Mouse (Mus musculus) limb, embryonic 15.5 days (tissue): ENCODE data around the gene Wdr63. TPM values are rescaled to one million over a fixed set of nuclear protein-coding genes. Genes with fewer than 3 reads are reported as not detected.
A peak's percentile ranks its signal among the peaks of the same experiment; 100 is the strongest.

Experiments
- ATAC-seq: fragments of 200-750 bp; cut with Nextera tagmentation; 2 replicates; pipeline ENCODE4 v1.8.0; 2017; ENCODE audit warnings: low read depth, moderate TSS enrichment; ENCODE audit not compliant: insufficient number of reproducible peaks, low FRiP score, low TSS enrichment
- H3K27ac ChIP-seq: fragments of 300-500 bp; sonication (generic); 2 replicates; pipeline ENCODE4 v1.5.1; 2015; ENCODE audit warnings: moderate library complexity, mild to moderate bottlenecking, inconsistent platforms
- H3K27me3 ChIP-seq: fragments of 300-500 bp; sonication (generic); 2 replicates; pipeline ENCODE4 v1.6.1; 2015; ENCODE audit warnings: inconsistent platforms
- H3K36me3 ChIP-seq: fragments of 300-500 bp; sonication (generic); 2 replicates; pipeline ENCODE4 v1.6.1; 2015; ENCODE audit warnings: inconsistent platforms
- H3K4me1 ChIP-seq: fragments of 300-500 bp; sonication (generic); 2 replicates; pipeline ENCODE4 v1.6.1; 2015; ENCODE audit warnings: inconsistent platforms
- H3K4me2 ChIP-seq: fragments of 300-500 bp; sonication (generic); 2 replicates; pipeline ENCODE4 v1.6.1; 2015; ENCODE audit warnings: mild to moderate bottlenecking, inconsistent platforms
- H3K4me3 ChIP-seq: fragments of 300-500 bp; sonication (generic); 2 replicates; pipeline ENCODE4 v1.5.1; 2015; ENCODE audit warnings: mild to moderate bottlenecking, inconsistent platforms
- H3K9ac ChIP-seq: fragments of 300-500 bp; sonication (generic); 2 replicates; pipeline ENCODE4 v1.6.1; 2015; ENCODE audit warnings: inconsistent platforms
- H3K9me3 ChIP-seq: fragments of 300-500 bp; sonication (generic); 2 replicates; pipeline ENCODE4 v1.6.1; 2016; ENCODE audit warnings: inconsistent platforms
- WGBS: fragments of 180-500 bp; shearing (Covaris S2); methylation state at CpG from one replicate; pipeline ENCODE4 v1.1.7; 2015; 5-methylcytosine and 5-hydroxymethylcytosine counted together
- polyA plus RNA-seq: library from polyadenylated mRNA; unstranded; fragments of >200 nt; fragmentation: Nextera tagmentation; extraction: Ambion mirVana; gene quantifications from 2 replicates; pipeline ENCODE4 v1.2.1, GENCODE M21; 2015

The Wdr63 gene
- polyA plus RNA-seq, 1 experiment from 2014 or later: not detected

GRCm38 (mm10) chr3:146121310-146122124, 13.6 kb upstream of the Wdr63 start:
- Histone ChIP-seq H3K27me3 (peaks cover 20% of the 10 kb centered on the region), H3K9me3 (no peaks in the 10 kb centered on the region), H3K9ac (no peak overlapping the region), H3K4me2 (peak overlapping the region; percentile 36), H3K4me3 (0 out of 2 replicates have a peak overlapping the region, but pooled peaks have one; percentile 6), H3K36me3 (no peaks in the 10 kb centered on the region), H3K27ac (no peak overlapping the region), H3K4me1 (peaks cover 20% of the 10 kb centered on the region)
- 13% methylated on average over 25 of the region's 25 CpGs for WGBS
- no peak for ATAC-seq

- H3K27ac ChIP-seq: no peak overlapping the region
- no peaks in the 10 kb centered on the region for H3K36me3 ChIP-seq
- peaks cover 21% of the 10 kb centered on the region for H3K27me3 ChIP-seq
- ATAC-seq: no peak
- H3K4me2 ChIP-seq: no peak overlapping the region
- WGBS: 62% methylated on average over 9 of the region's 9 CpGs
- H3K9ac ChIP-seq: no peak overlapping the region
- peaks cover 17% of the 10 kb centered on the region for H3K4me1 ChIP-seq
- no peaks in the 10 kb centered on the region for H3K9me3 ChIP-seq
- no peak overlapping the region for H3K4me3 ChIP-seq
Measured at GRCm38 (mm10) chr3:146117997-146118457, 10.1 kb upstream of the Wdr63 start.

- Histone ChIP-seq H3K27ac (no peak within 1 kb of the TSS), H3K9ac (no peak within 1 kb of the TSS), H3K9me3 (no peaks in the 10 kb centered on the region), H3K27me3 (peaks cover 21% of the 10 kb centered on the region), H3K4me1 (peaks cover 17% of the 10 kb centered on the region), H3K4me2 (peak within 1 kb of the TSS; percentile 48), H3K36me3 (no peaks in the 10 kb centered on the region), H3K4me3 (peak within 1 kb of the TSS; percentile 26)
- ATAC-seq: peak; percentile 48
- WGBS: 15% methylated on average over 35 of the region's 35 CpGs
Measured at GRCm38 (mm10) chr3:146117258-146117996, 9.5 kb upstream of the Wdr63 start, which contains the start of gene Mcoln3. Gene Mcoln3 (plus strand): TSS chr3:146117450.

- no peak overlapping the region for H3K27ac ChIP-seq
- no peaks in the 10 kb centered on the region for H3K9me3 ChIP-seq
- no peak overlapping the region for H3K4me2 ChIP-seq
- H3K9ac ChIP-seq: no peak overlapping the region
- no peaks in the 10 kb centered on the region for H3K36me3 ChIP-seq
- H3K4me3 ChIP-seq: no peak overlapping the region
- no peaks in the 10 kb centered on the region for H3K4me1 ChIP-seq
- H3K27me3 ChIP-seq: peaks cover 3% of the 10 kb centered on the region; the same call in 1 of the 2 replicates
- ATAC-seq: no peak
- WGBS: 73% methylated on average over 6 of the region's 6 CpGs
Measured at GRCm38 (mm10) chr3:146110916-146111315, 3.0 kb upstream of the Wdr63 start.

GRCm38 (mm10) chr3:146110358-146110757, 2.4 kb upstream of the Wdr63 start:
- no peaks in the 10 kb centered on the region for H3K4me1 ChIP-seq
- WGBS: 76% methylated on average over 2 of the region's 2 CpGs
- H3K9ac ChIP-seq: no peak overlapping the region
- H3K4me2 ChIP-seq: no peak overlapping the region
- H3K9me3 ChIP-seq: no peaks in the 10 kb centered on the region
- H3K36me3 ChIP-seq: no peaks in the 10 kb centered on the region
- no peak overlapping the region for H3K4me3 ChIP-seq
- no peak for ATAC-seq
- H3K27me3 ChIP-seq: peaks cover 3% of the 10 kb centered on the region; the same call in 1 of the 2 replicates
- H3K27ac ChIP-seq: no peak overlapping the region

- H3K27ac ChIP-seq: no peak overlapping the region
- peaks cover 3% of the 10 kb centered on the region; the same call in 1 of the 2 replicates for H3K27me3 ChIP-seq
- no peak overlapping the region for H3K4me2 ChIP-seq
- WGBS: 58% methylated on average over 2 of the region's 2 CpGs
- H3K9me3 ChIP-seq: no peaks in the 10 kb centered on the region
- no peaks in the 10 kb centered on the region for H3K36me3 ChIP-seq
- no peak overlapping the region for H3K9ac ChIP-seq
- no peak for ATAC-seq
- no peak overlapping the region for H3K4me3 ChIP-seq
- no peaks in the 10 kb centered on the region for H3K4me1 ChIP-seq
Measured at GRCm38 (mm10) chr3:146108945-146109344, 1.0 kb upstream of the Wdr63 start.

- no peak for ATAC-seq
- no peaks in the 10 kb centered on the region for H3K4me1 ChIP-seq
Measured at GRCm38 (mm10) chr3:146107116-146107849, 647 bp downstream of the Wdr63 start.

GRCm38 (mm10) chr3:146102049-146102448, 5.9 kb downstream of the Wdr63 start:
- H3K9me3 ChIP-seq: 0 out of 2 replicates have a peak, but pooled peaks cover 4% of the 10 kb centered on the region
- no peaks in the 10 kb centered on the region for H3K4me1 ChIP-seq
- no peak overlapping the region for H3K4me3 ChIP-seq
- no peaks in the 10 kb centered on the region for H3K36me3 ChIP-seq
- no peak overlapping the region for H3K4me2 ChIP-seq
- H3K27ac ChIP-seq: no peak overlapping the region
- H3K27me3 ChIP-seq: no peaks in the 10 kb centered on the region; the same call in 1 of the 2 replicates
- no peak for ATAC-seq
- H3K9ac ChIP-seq: no peak overlapping the region
- WGBS: 57% methylated on average over 6 of the region's 6 CpGs

More at GRCm38 (mm10) chr3:146107116-146107849, 647 bp downstream of the Wdr63 start:
- WGBS: 3% methylated on average over 18 of the region's 18 CpGs
- Histone ChIP-seq H3K9ac (no peak overlapping the region), H3K9me3 (no peaks in the 10 kb centered on the region), H3K36me3 (no peaks in the 10 kb centered on the region), H3K4me3 (peak overlapping the region; percentile 41), H3K27me3 (peaks cover 3% of the 10 kb centered on the region; the same call in 1 of the 2 replicates), H3K27ac (no peak overlapping the region), H3K4me2 (peak overlapping the region; percentile 68)

GRCm38 (mm10) chr3:146099925-146100324, 8.0 kb downstream of the Wdr63 start:
- Histone ChIP-seq H3K4me1 (no peaks in the 10 kb centered on the region), H3K4me3 (no peak overlapping the region), H3K9me3 (0 out of 2 replicates have a peak, but pooled peaks cover 4% of the 10 kb centered on the region), H3K27ac (no peak overlapping the region), H3K4me2 (no peak overlapping the region), H3K9ac (no peak overlapping the region), H3K27me3 (no peaks in the 10 kb centered on the region), H3K36me3 (no peaks in the 10 kb centered on the region)
- no peak for ATAC-seq

- H3K4me3 ChIP-seq: no peak overlapping the region
- H3K9ac ChIP-seq: no peak overlapping the region
- WGBS: 82% methylated on average over 4 of the region's 4 CpGs
- no peaks in the 10 kb centered on the region for H3K4me1 ChIP-seq
- 0 out of 2 replicates have a peak, but pooled peaks cover 4% of the 10 kb centered on the region for H3K9me3 ChIP-seq
- no peak overlapping the region for H3K27ac ChIP-seq
- H3K4me2 ChIP-seq: no peak overlapping the region
- no peak for ATAC-seq
- no peaks in the 10 kb centered on the region for H3K36me3 ChIP-seq
- no peaks in the 10 kb centered on the region for H3K27me3 ChIP-seq
Measured at GRCm38 (mm10) chr3:146097861-146098260, 10.1 kb downstream of the Wdr63 start.

- Histone ChIP-seq H3K9me3 (0 out of 2 replicates have a peak, but pooled peaks cover 4% of the 10 kb centered on the region), H3K4me2 (no peak overlapping the region), H3K4me1 (no peaks in the 10 kb centered on the region), H3K27ac (no peak overlapping the region), H3K9ac (no peak overlapping the region), H3K27me3 (no peaks in the 10 kb centered on the region), H3K4me3 (no peak overlapping the region), H3K36me3 (no peaks in the 10 kb centered on the region)
- WGBS: 89% methylated on average over 7 of the region's 7 CpGs
- no peak for ATAC-seq
Measured at GRCm38 (mm10) chr3:146096986-146097385, 10.9 kb downstream of the Wdr63 start.
